Mouse (Mus musculus) MEL (cell line): ENCODE data around the gene Selenow. TPM values are rescaled to one million over a fixed set of nuclear protein-coding genes. Genes with fewer than 3 reads are reported as not detected.

Experiments used
- DNase-seq: peaks from one replicate; pipeline ENCODE4 v3.0.0; 2011; ENCODE audit warnings: low read depth, low spot score
- H3K27ac ChIP-seq: 2 replicates; pipeline ENCODE4 v1.5.1; 2012; ENCODE audit warnings: low read depth, mild to moderate bottlenecking, control low read depth, low read length, moderate library complexity; ENCODE audit not compliant: control insufficient read depth
- H3K27me3 ChIP-seq, 2 experiments: fragments of 150-350 bp in 1 of 2; sonication (generic) in 1 of 2; 2 replicates each; pipeline ENCODE4 v1.6.1; 2012; ENCODE audit warnings: low read length in 2 of 2, mild to moderate bottlenecking in 2 of 2, improper control_type of control experiment in 1 of 2, moderate library complexity in 1 of 2; ENCODE audit not compliant: insufficient read depth in 2 of 2, control insufficient read depth in 1 of 2
- H3K36me3 ChIP-seq, 2 experiments: 2 replicates each; pipeline ENCODE4 v1.6.1; 2012 to 2014; ENCODE audit warnings: low read length in 2 of 2, improper control_type of control experiment in 1 of 2, inconsistent platforms in 1 of 2, mild to moderate bottlenecking in 1 of 2; ENCODE audit not compliant: insufficient read depth in 2 of 2, control insufficient read depth in 1 of 2
- H3K4me1 ChIP-seq, 2 experiments: fragments of 150-350 bp in 1 of 2; sonication (generic) in 1 of 2; 2 replicates each; pipeline ENCODE4 v1.6.1; 2012; ENCODE audit warnings: low read length in 2 of 2, improper control_type of control experiment in 1 of 2, mild to moderate bottlenecking in 1 of 2; ENCODE audit not compliant: insufficient read depth in 2 of 2, control insufficient read depth in 1 of 2
- H3K4me3 ChIP-seq, 2 experiments: fragments of 150-350 bp in 1 of 2; sonication (generic) in 1 of 2; 2 replicates each; pipeline ENCODE4 v1.5.1; 2012; ENCODE audit warnings: low read depth in 2 of 2, low read length in 2 of 2, mild to moderate bottlenecking in 2 of 2, moderate library complexity in 2 of 2, control low read depth in 1 of 2, improper control_type of control experiment in 1 of 2; ENCODE audit not compliant: control insufficient read depth in 1 of 2, insufficient read depth in 1 of 2
- H3K79me2 ChIP-seq: 2 replicates; pipeline ENCODE4 v1.6.1; 2012; ENCODE audit warnings: mild to moderate bottlenecking, low read length, moderate library complexity; ENCODE audit not compliant: control insufficient read depth, poor library complexity, insufficient read depth
- H3K9ac ChIP-seq: 2 replicates; pipeline ENCODE4 v1.6.1; 2012; ENCODE audit warnings: low read depth, mild to moderate bottlenecking, control low read depth, low read length, moderate library complexity; ENCODE audit not compliant: control insufficient read depth, poor library complexity, severe bottlenecking
- H3K9me3 ChIP-seq: fragments of 150-350 bp; sonication (generic); replicated peaks from 2 replicates; pipeline ENCODE4 v1.6.1; 2012; ENCODE audit warnings: mild to moderate bottlenecking, low read length, improper control_type of control experiment, moderate library complexity; ENCODE audit not compliant: insufficient read depth
- BHLHE40 ChIP-seq: IDR thresholded peaks from 2 replicates; pipeline ENCODE4 v1.6.1; 2012; ENCODE audit warnings: low read depth, mild to moderate bottlenecking, inconsistent platforms, low read length, improper control_type of control experiment, borderline replicate concordance
- CHD1 ChIP-seq: IDR thresholded peaks from 2 replicates; pipeline ENCODE4 v1.6.1; 2012; ENCODE audit warnings: low read depth, mild to moderate bottlenecking, inconsistent platforms, low read length, improper control_type of control experiment
- E2F4 ChIP-seq: IDR thresholded peaks from 2 replicates; pipeline ENCODE4 v1.6.1; 2011; ENCODE audit warnings: low read depth, low read length, improper control_type of control experiment, borderline replicate concordance
- ETS1 ChIP-seq: IDR thresholded peaks from 2 replicates; pipeline ENCODE4 v1.6.1; 2012; ENCODE audit warnings: low read depth, mild to moderate bottlenecking, inconsistent platforms, low read length, improper control_type of control experiment, moderate library complexity
- HCFC1 ChIP-seq: IDR thresholded peaks from 2 replicates; pipeline ENCODE4 v1.6.1; 2012; ENCODE audit warnings: low read depth, mild to moderate bottlenecking, inconsistent platforms, low read length, improper control_type of control experiment, moderate library complexity
- MAX ChIP-seq: IDR thresholded peaks from 2 replicates; pipeline ENCODE4 v1.6.1; 2011; ENCODE audit warnings: low read length, improper control_type of control experiment
- POLR2AphosphoS5 ChIP-seq: IDR thresholded peaks from 2 replicates; pipeline ENCODE4 v1.6.1; 2012; ENCODE audit warnings: low read depth, borderline replicate concordance, mild to moderate bottlenecking, inconsistent platforms, low read length, moderate library complexity, mixed read lengths
- RCOR1 ChIP-seq: IDR thresholded peaks from 2 replicates; pipeline ENCODE4 v1.6.1; 2012; ENCODE audit warnings: low read depth, mild to moderate bottlenecking, inconsistent platforms, low read length, improper control_type of control experiment
- SMC3 ChIP-seq: IDR thresholded peaks from 2 replicates; pipeline ENCODE4 v1.6.1; 2011; ENCODE audit warnings: low read depth, low read length, improper control_type of control experiment
- UBTF ChIP-seq: IDR thresholded peaks from 2 replicates; pipeline ENCODE4 v1.6.1; 2012; ENCODE audit warnings: low read depth, mild to moderate bottlenecking, inconsistent platforms, low read length, improper control_type of control experiment, moderate library complexity, borderline replicate concordance; ENCODE audit not compliant: insufficient read depth
- ZNF384 ChIP-seq: IDR thresholded peaks from 2 replicates; pipeline ENCODE4 v1.6.1; 2012; ENCODE audit warnings: low read depth, mild to moderate bottlenecking, inconsistent platforms, low read length, improper control_type of control experiment
- polyA plus RNA-seq, 2 experiments: library from polyadenylated mRNA; stranded (reverse) in 1 of 2; unstranded in 1 of 2; fragments of >175 nt in 1 of 2; fragments of >200 nt in 1 of 2; gene quantifications; 2 replicates each; pipeline versions ENCODE4 v1.2.1 to v1.2.4; 2012; ENCODE audit warnings: low replicate concordance in 2 of 2, low read depth in 1 of 2; ENCODE audit not compliant: insufficient read length in 2 of 2, insufficient read depth in 1 of 2, missing spikeins in 1 of 2
- total RNA-seq: library from RNA; depleted of rRNA; stranded (reverse); fragments of 300-350 nt; gene quantifications from 2 replicates; pipeline ENCODE4 v1.2.3, GENCODE M21; 2012

Gene Selenow
- total and polyA plus RNA-seq, 3 experiments = 13.1 to 71.2 TPM; not detected in 1

- Histone ChIP-seq H3K79me2 (no peaks in the 10 kb centered on the region), H3K4me1 (peaks cover 0 to 4% of the 10 kb centered on the region in 2 experiments; a peak in 1 of 4 replicates), H3K27me3 (0 out of 4 replicates have a peak, but pooled peaks cover 0 to 2% of the 10 kb centered on the region in 2 experiments), H3K9me3 (no peaks in the 10 kb centered on the region; the same call in 1 of the 2 replicates), H3K36me3 (peaks cover 0 to 3% of the 10 kb centered on the region in 2 experiments; a peak in 1 of 4 replicates), H3K4me3 (no peak overlapping the region), H3K27ac (no peak overlapping the region), H3K9ac (no peak overlapping the region)
- TF ChIP-seq MAX = no peak
- no peak for TF ChIP-seq POLR2AphosphoS5
- no peak for TF ChIP-seq BHLHE40
- DNase-seq = no peak
These were observed 16.3 kb downstream of the Selenow start for GRCm38 (mm10) chr7:15905861-15906260.

- peak; percentile 50 for DNase-seq
- Histone ChIP-seq H3K4me1 (peaks cover 0 to 4% of the 10 kb centered on the region in 2 experiments; a peak in 1 of 4 replicates), H3K27me3 (peaks cover 0 to 4% of the 10 kb centered on the region in 2 experiments; a peak in 2 of 4 replicates), H3K79me2 (no peaks in the 10 kb centered on the region), H3K27ac (no peak overlapping the region), H3K36me3 (peaks cover 0 to 3% of the 10 kb centered on the region in 2 experiments; a peak in 1 of 4 replicates), H3K9ac (no peak overlapping the region), H3K4me3 (no peak overlapping the region), H3K9me3 (no peaks in the 10 kb centered on the region; the same call in 1 of the 2 replicates)
- TF ChIP-seq E2F4 (no peak), ETS1 (no peak), RCOR1 (no peak), CHD1 (no peak), HCFC1 (no peak), ZNF384 (peak; percentile 92), SMC3 (no peak), UBTF (0 out of 2 replicates have a peak, but pooled peaks have one; percentile 15)
These were observed 20.7 kb downstream of the Selenow start for GRCm38 (mm10) chr7:15901366-15902048.

GRCm38 (mm10) chr7:15894251-15894650 is 28.0 kb downstream of the Selenow start:
- DNase-seq = no peak
- Histone ChIP-seq H3K9ac (no peak overlapping the region), H3K79me2 (no peaks in the 10 kb centered on the region)
- TF ChIP-seq RCOR1 = no peak
- TF ChIP-seq, all 39 proteins: peak for 0
- H3K9me3 ChIP-seq = no peaks in the 10 kb centered on the region
- H3K4me1 ChIP-seq = no peaks in the 10 kb centered on the region
- no peak overlapping the region for H3K4me3 ChIP-seq
- H3K27me3 ChIP-seq = peaks cover 0 to 2% of the 10 kb centered on the region in 2 experiments; a peak in 2 of 4 replicates
- H3K27ac ChIP-seq = no peak overlapping the region
- H3K36me3 ChIP-seq = no peaks in the 10 kb centered on the region
